In the genomic region with DNA sequence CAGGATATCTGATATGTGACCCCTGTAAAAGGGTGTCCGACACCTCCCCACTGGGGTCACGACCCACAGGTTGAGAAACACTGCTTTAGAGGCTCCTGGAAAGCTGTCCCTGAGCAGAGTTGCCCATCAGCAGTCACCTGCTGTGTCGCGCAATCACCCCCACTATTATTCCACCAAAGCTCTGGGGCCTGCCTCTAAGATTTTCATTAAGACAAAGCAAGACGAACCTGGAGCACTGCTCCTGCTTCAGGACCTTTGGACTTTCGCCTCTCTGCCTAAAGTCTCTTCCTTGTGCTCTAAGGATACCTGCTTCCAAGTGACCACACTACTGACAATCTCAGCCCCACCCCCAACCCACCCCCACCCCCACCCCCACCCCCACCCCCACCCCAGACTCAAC, we compare ENCODE assay signal across 21 mouse cellular contexts. TPM values are rescaled to one million over a fixed set of nuclear protein-coding genes. Genes with fewer than 3 reads are reported as not detected.
DNase-seq lines count a peak whose midpoint lies in the region; ATAC-seq and TF ChIP-seq lines count a peak whose summit lies in the region.
"Had no signal": no experiment of that assay in that cellular context is flagged by ENCODE, and none has a peak within 500 bp of the region (broad histone marks: within the 10 kb centered on the region; RNA-seq: fewer than 3 reads in every experiment).

No protein-coding gene starts in this region.

- intact Hi-C loops in gastrocnemius, adult 2 months (cut with DNase I): loop anchor here (10.0 kb wide), 1 partner anchor 80 kb away; no protein-coding TSS in a partner anchor
- intact Hi-C loops in gastrocnemius, postnatal 36 days (cut with DNase I): no loop called here

- no peak for TF ChIP-seq CTCF in gastrocnemius, adult 2 months (IDR thresholded peaks at IDR 0.05)
- no peak for TF ChIP-seq CTCF in midbrain, postnatal 0 days (IDR thresholded peaks at IDR 0.05)
- no peak for TF ChIP-seq CTCF in thymus, adult 2 months (IDR thresholded peaks at IDR 0.05; ENCODE audit: borderline replicate concordance, control insufficient read depth, extremely low read depth, insufficient read depth, low read length, poor library complexity)

- H3K4me1 ChIP-seq in midbrain, embryonic 11.5 days (ENCODE audit: control insufficient read depth, insufficient read depth, low read length): peaks cover 11% of the 10 kb centered on the region
- H3K4me1 ChIP-seq in midbrain, postnatal 0 days (ENCODE audit: insufficient read depth, low read length): peaks cover 19% of the 10 kb centered on the region; the same call in 1 of the 2 replicates
- no peaks in the 10 kb centered on the region for H3K4me1 ChIP-seq in thymus, adult 2 months (replicated peaks; ENCODE audit: control insufficient read depth, insufficient read depth, low read length)

- no peaks in the 10 kb centered on the region for H3K9me3 ChIP-seq in midbrain, embryonic 11.5 days (ENCODE audit: control insufficient read depth, low read length)
- no peaks in the 10 kb centered on the region for H3K9me3 ChIP-seq in midbrain, postnatal 0 days (ENCODE audit: low read length)
- H3K9me3 ChIP-seq: embryonic facial prominence, embryonic 13.5 days; forebrain, embryonic 12.5 days; hindbrain, embryonic 10.5 days; midbrain, embryonic 15.5 days; neural tube, embryonic 15.5 days; stomach, embryonic 15.5 days had no signal

- H3K4me2 ChIP-seq in midbrain, embryonic 11.5 days: no peak overlapping the region
- no peak overlapping the region for H3K4me2 ChIP-seq in midbrain, postnatal 0 days (ENCODE audit: low read depth, low read length, poor library complexity, severe bottlenecking)
- H3K4me2 ChIP-seq: embryonic facial prominence, embryonic 13.5 days; forebrain, embryonic 12.5 days; midbrain, embryonic 15.5 days; neural tube, embryonic 15.5 days; stomach, embryonic 15.5 days had no signal

- H3K36me3 ChIP-seq in midbrain, embryonic 11.5 days (ENCODE audit: control insufficient read depth, insufficient read depth, low read length): no peaks in the 10 kb centered on the region
- no peaks in the 10 kb centered on the region for H3K36me3 ChIP-seq in midbrain, postnatal 0 days (ENCODE audit: insufficient read depth, low read length)
- H3K36me3 ChIP-seq in thymus, adult 2 months (ENCODE audit: control insufficient read depth, insufficient read depth, low read length): no peaks in the 10 kb centered on the region
- H3K36me3 ChIP-seq: embryonic facial prominence, embryonic 13.5 days; forebrain, embryonic 12.5 days; hindbrain, embryonic 10.5 days; midbrain, embryonic 15.5 days; neural tube, embryonic 15.5 days; stomach, embryonic 15.5 days had no signal

- no peak for ATAC-seq in midbrain, embryonic 11.5 days (ENCODE audit: low FRiP score)
- ATAC-seq in midbrain, postnatal 0 days (ENCODE audit: low FRiP score): no peak
- ATAC-seq: hindbrain, embryonic 16.5 days; intestine, postnatal 0 days; midbrain, embryonic 15.5 days had no signal

- peak; percentile 8 for DNase-seq in gastrocnemius, adult 2 months
- no peak for DNase-seq in gastrocnemius, postnatal 36 days
- peak; percentile 35 for DNase-seq in kidney, postnatal 10 days
- no peak for DNase-seq in kidney, adult 18-20 months
- peak; percentile 75 for DNase-seq in midbrain, embryonic 11.5 days (ENCODE audit: low spot score, missing footprints)
- DNase-seq in midbrain, postnatal 0 days (ENCODE audit: low spot score): no peak
- DNase-seq in thymus, adult 2 months: no peak
- DNase-seq: adrenal gland, postnatal 14 days; cerebellum, adult 2 months; cerebellum, postnatal 25 days; embryo, embryonic 11 days; thymus, postnatal 36 days had no signal

- H3K27ac ChIP-seq in gastrocnemius, adult 2 months: 0 out of 2 replicates have a peak overlapping the region, but pooled peaks have one; percentile 8
- H3K27ac ChIP-seq in midbrain, embryonic 11.5 days (ENCODE audit: low read depth, low read length): no peak overlapping the region
- H3K27ac ChIP-seq in midbrain, postnatal 0 days (ENCODE audit: low read depth, low read length): no peak overlapping the region
- no peak overlapping the region for H3K27ac ChIP-seq in thymus, adult 2 months (ENCODE audit: control insufficient read depth, insufficient read depth, low read length)
- H3K27ac ChIP-seq: embryonic facial prominence, embryonic 13.5 days; forebrain, embryonic 12.5 days; hindbrain, embryonic 10.5 days; midbrain, embryonic 15.5 days; neural tube, embryonic 15.5 days; stomach, embryonic 15.5 days had no signal

- H3K9ac ChIP-seq in midbrain, embryonic 11.5 days (ENCODE audit: low read length): no peak overlapping the region
- H3K9ac ChIP-seq in midbrain, postnatal 0 days (replicated peaks; ENCODE audit: low read length, poor library complexity, severe bottlenecking): no peak overlapping the region
- H3K9ac ChIP-seq: embryonic facial prominence, embryonic 13.5 days; forebrain, embryonic 12.5 days; midbrain, embryonic 15.5 days; neural tube, embryonic 15.5 days; stomach, embryonic 15.5 days had no signal

- H3K4me3 ChIP-seq in gastrocnemius, adult 2 months: no peak overlapping the region
- H3K4me3 ChIP-seq in midbrain, embryonic 11.5 days (ENCODE audit: low read depth, low read length): no peak overlapping the region
- no peak overlapping the region for H3K4me3 ChIP-seq in midbrain, postnatal 0 days (ENCODE audit: low read depth, low read length)
- H3K4me3 ChIP-seq in thymus, adult 2 months (ENCODE audit: control insufficient read depth, insufficient read depth, low read length): no peak overlapping the region
- H3K4me3 ChIP-seq: embryonic facial prominence, embryonic 13.5 days; erythroblast, embryonic 14.5 days; forebrain, embryonic 12.5 days; hindbrain, embryonic 10.5 days; midbrain, embryonic 15.5 days; neural tube, embryonic 15.5 days; stomach, embryonic 15.5 days had no signal

- no peak for TF ChIP-seq POLR2A in thymus, adult 2 months (IDR thresholded peaks at IDR 0.05; ENCODE audit: control insufficient read depth, extremely low read depth, insufficient read depth, low read length, poor library complexity)

- H3K27me3 ChIP-seq in midbrain, embryonic 11.5 days (ENCODE audit: control insufficient read depth, insufficient read depth, low read length): peaks cover 55% of the 10 kb centered on the region
- peaks cover 31% of the 10 kb centered on the region for H3K27me3 ChIP-seq in midbrain, postnatal 0 days (ENCODE audit: insufficient read depth, low read length)
- H3K27me3 ChIP-seq in thymus, adult 2 months (ENCODE audit: control insufficient read depth, insufficient read depth, low read length): peaks cover 16% of the 10 kb centered on the region; the same call in 1 of the 2 replicates

- 58% methylated on average over 6 of the region's 6 CpGs for WGBS in midbrain, embryonic 11.5 days
- 63% methylated on average over 6 of the region's 6 CpGs for WGBS in midbrain, postnatal 0 days
- WGBS in thymus, adult 2 months: 95% methylated on average over 6 of the region's 6 CpGs

RNA-seq across cellular contexts. Expression of a gene that starts 3.1 kb away (rescaled TPM):
- total RNA-seq in gastrocnemius, adult 2 months (2021): 10 to 100 TPM; 11.9 to 31.5 TPM
- 10 to 100 TPM in 1 of 2 experiments, 1 to 10 TPM in 1; 9.9 to 14.5 TPM for total RNA-seq in gastrocnemius, postnatal 36 days (2021)
- 0.57 and 0.61 TPM in 2 replicates for polyA plus RNA-seq in midbrain, embryonic 11.5 days (2014; fragmentation: Nextera tagmentation; extraction: Ambion mirVana)
- total RNA-seq in midbrain, postnatal 0 days (2014; rRNA removed): 0.99 and 1.6 TPM in 2 replicates
- polyA plus RNA-seq in midbrain, postnatal 0 days (2015; fragmentation: Nextera tagmentation; extraction: Ambion mirVana): 0.80 and 1.1 TPM in 2 replicates
- 6.9 and 7.6 TPM in 2 replicates for polyA plus RNA-seq in thymus, adult 2 months (2012; rRNA removed)

Comparison
In these comparisons a context has a peak if more than half of its experiments do, and no peak if none do; other contexts are left out.
1. DNase-seq: peak in gastrocnemius, adult 2 months (single experiment), kidney, postnatal 10 days (single experiment) and midbrain, embryonic 11.5 days (single experiment); none in gastrocnemius, postnatal 36 days (0 of 2), kidney, adult 18-20 months (single experiment), midbrain, postnatal 0 days (single experiment) and thymus, adult 2 months (single experiment).